Mouse (Mus musculus) heart, adult 18-20 months (tissue): ENCODE results near the gene Srarp. TPM values are rescaled to one million over a fixed set of nuclear protein-coding genes. Genes with fewer than 3 reads are reported as not detected.

Source experiments
- DNase-seq, 2 experiments: peaks; one replicate each; pipeline ENCODE4 v3.0.0; 2021 to 2022; ENCODE audit warnings: mixed read lengths in 1 of 2
- total RNA-seq, 2 experiments: library from RNA; stranded (reverse); gene quantifications; 2 replicates each; pipeline ENCODE4 v1.2.3; 2021

Srarp gene
- total RNA-seq, 2 experiments from 2014 or later, result 1.2 TPM

GRCm38 (mm10) chr4:141389366-141390150, 46.3 kb downstream of the Srarp start:
- no peak for DNase-seq

GRCm38 (mm10) chr4:141387933-141388332, 48.0 kb downstream of the Srarp start:
- DNase-seq, result no peak

GRCm38 (mm10) chr4:141387093-141387784, 48.7 kb downstream of the Srarp start:
- peak; percentile 53 to 91 for DNase-seq

GRCm38 (mm10) chr4:141386150-141386549, 49.8 kb downstream of the Srarp start:
- no peak for DNase-seq

GRCm38 (mm10) chr4:141385275-141385674, 50.6 kb downstream of the Srarp start:
- peak; percentile 42 to 72 for DNase-seq

Other genes starting within 250 kb of the Srarp start
- 1 to 10 TPM in 1 of 2 experiments, under 1 TPM in 1; 0.52 to 1.2 TPM for gene Rsg1, start 222.1 kb downstream of the Srarp start, total RNA-seq
- gene Arhgef19, start 196.6 kb downstream of the Srarp start, total RNA-seq, result 10 to 100 TPM; 28.3 to 31.3 TPM
- 1 to 10 TPM; 6.2 to 6.6 TPM for gene Epha2, start 134.9 kb downstream of the Srarp start, total RNA-seq
- 1 to 10 TPM; 3.1 to 3.7 TPM for gene Fam131c, start 67.9 kb downstream of the Srarp start, total RNA-seq
- not detected for gene Clcnka, start 37.4 kb downstream of the Srarp start, total RNA-seq
- gene Clcnkb, start 20.1 kb downstream of the Srarp start, total RNA-seq, result under 1 TPM; 0.36 to 0.57 TPM
- gene Hspb7, start 15.3 kb downstream of the Srarp start, total RNA-seq, result 1,000 to 10,000 TPM; 1,275 to 1,343 TPM
- gene Zbtb17, start 8.5 kb upstream of the Srarp start, total RNA-seq, result 10 to 100 TPM; 25.5 to 26.5 TPM
- 10 to 100 TPM; 27.0 to 28.6 TPM for gene Spen, start 102.5 kb upstream of the Srarp start, total RNA-seq
- gene Fblim1, start 170.0 kb upstream of the Srarp start, total RNA-seq, result 100 to 1,000 TPM; 233 to 291 TPM
- gene Tmem82, start 182.5 kb upstream of the Srarp start, total RNA-seq, result 10 to 100 TPM; 18.7 to 20.7 TPM
- gene Slc25a34, start 187.7 kb upstream of the Srarp start, total RNA-seq, result 100 to 1,000 TPM; 109 to 132 TPM
- 100 to 1,000 TPM; 100 to 102 TPM for gene Plekhm2, start 228.8 kb upstream of the Srarp start, total RNA-seq
- under 1 TPM in 1 of 2 experiments, not detected in 1; 0.92 TPM for gene Rsc1a1, start 249.5 kb upstream of the Srarp start, total RNA-seq